Mouse (Mus musculus): ENCODE results near the gene Lrmda. TPM values are rescaled to one million over a fixed set of nuclear protein-coding genes. Genes with fewer than 3 reads are reported as not detected.

The Lrmda gene
- total RNA-seq, 2 experiments from 2014 or later, result 3.6 to 4.9 TPM

DNA sequence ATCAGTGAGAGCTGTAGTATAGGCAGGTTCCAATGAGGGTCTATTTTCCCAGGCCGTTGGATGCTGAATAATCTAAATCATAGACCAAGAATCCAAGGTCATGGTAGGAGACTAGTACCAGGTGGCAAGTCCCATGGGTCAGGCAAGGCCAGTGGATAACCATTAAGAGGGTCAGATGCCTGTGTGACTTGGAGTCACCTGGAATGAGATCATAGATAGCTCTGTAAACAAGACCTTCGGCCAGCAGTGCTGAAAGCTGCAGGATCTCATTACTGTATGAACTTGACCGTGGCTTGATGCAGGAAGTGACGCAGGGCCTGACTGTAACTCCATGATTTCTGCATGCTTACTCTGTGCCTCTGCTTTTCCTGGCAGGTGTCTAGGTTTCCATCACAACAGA, 402.2 kb downstream of the Lrmda start:
- no peak for DNase-seq

- no peak for DNase-seq
These were observed 405.6 kb downstream of the Lrmda start for GRCm38 (mm10) chr14:22425018-22425534.

- no peak for DNase-seq
These were observed 415.9 kb downstream of the Lrmda start for GRCm38 (mm10) chr14:22435441-22435840.

- no peak for DNase-seq
These were observed 416.4 kb downstream of the Lrmda start for GRCm38 (mm10) chr14:22435860-22436377.

DNA sequence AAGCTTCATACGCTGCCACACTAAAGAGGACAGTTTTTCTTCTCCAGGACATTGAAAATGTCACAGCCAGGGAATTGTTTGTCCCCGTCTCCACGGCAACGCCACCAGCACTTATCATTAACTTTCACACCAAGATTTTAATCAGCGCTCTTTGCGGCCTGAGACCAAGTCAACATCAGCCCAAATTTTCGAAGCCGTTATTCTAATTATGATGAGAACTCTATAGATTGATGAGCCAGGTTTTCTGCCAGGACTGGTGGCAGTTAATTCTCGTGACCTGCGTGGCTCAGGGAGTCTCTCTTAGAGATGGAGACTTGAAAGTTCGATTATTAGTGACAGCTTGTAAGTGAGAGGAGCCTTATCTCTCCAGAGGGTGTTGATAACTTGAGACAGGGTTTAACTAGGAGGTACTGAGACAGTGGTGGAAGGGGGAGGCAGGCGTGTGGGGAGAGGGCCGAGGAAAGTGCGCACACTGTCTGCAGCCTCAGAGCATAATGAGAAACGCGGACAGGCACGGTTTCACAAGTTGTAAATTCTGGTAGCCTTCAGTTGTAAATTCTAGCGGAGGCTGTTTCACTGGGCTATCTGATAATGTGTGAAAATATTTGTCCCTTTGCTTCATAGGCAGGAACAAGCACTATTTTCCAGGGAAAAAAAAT, 421.0 kb downstream of the Lrmda start:
- no peak for DNase-seq

GRCm38 (mm10) chr14:22441859-22442447, 422.4 kb downstream of the Lrmda start:
- DNase-seq, result no peak

DNA sequence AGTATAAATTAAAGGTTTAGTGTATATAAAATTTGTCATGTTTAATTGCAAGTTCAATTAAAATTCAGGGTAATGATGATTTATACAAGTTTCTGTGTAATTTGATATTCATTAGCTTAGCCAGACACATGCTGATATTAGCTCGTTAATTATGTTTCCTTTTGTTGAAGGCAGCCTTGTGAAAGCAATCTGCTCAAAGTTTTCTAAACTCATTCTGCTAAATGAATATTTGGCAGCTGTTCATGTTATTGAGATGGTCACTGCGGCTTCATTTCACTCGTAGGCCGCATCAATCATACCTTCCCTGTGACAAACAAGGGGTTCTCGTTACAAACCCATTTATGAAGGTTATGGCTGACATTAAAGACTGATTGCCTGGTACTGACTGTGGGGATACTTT, 423.2 kb downstream of the Lrmda start:
- DNase-seq, result no peak

GRCm38 (mm10) chr14:22444541-22444940, 425.0 kb downstream of the Lrmda start:
- DNase-seq, result no peak

- DNase-seq, result peak; percentile 53
These were observed 425.8 kb downstream of the Lrmda start for GRCm38 (mm10) chr14:22445161-22445821.

DNA sequence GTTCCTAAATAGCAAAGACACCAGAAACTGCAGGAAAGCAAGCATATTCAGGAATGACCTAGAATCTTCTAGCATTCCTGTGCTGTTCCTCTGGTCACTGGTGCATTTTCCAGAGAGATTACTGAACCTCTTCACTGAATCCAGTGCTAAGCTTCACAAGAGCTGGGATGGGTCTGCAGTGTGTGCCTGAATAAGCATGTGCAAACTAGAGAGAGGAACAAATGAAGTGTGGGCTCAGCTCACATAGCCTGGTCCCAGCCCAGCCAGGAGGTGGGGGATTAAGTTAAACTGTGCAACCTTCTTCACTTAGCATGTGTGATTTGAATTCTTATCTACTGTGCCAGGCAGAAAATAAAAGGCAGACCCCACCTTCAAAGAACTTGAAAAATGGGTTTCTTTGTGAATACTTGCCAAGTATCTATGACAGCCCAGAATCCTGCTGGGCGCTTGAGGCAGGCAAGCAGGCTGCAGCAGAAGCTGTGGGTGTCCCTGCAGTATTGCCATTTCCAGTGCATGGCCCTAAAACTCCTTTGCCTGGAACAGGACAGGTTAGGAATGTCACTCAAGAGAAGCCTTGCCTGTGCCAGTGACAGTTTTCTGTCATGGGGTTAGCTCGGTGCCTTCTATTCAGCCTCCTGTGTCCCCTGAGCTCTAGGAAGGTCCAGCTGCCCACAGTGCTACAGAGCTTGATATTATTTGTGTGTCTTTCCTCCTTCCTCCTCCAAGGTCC, 426.5 kb downstream of the Lrmda start:
- DNase-seq, result peak; percentile 4

GRCm38 (mm10) chr14:22451603-22452002, 432.1 kb downstream of the Lrmda start:
- DNase-seq, result no peak

DNA sequence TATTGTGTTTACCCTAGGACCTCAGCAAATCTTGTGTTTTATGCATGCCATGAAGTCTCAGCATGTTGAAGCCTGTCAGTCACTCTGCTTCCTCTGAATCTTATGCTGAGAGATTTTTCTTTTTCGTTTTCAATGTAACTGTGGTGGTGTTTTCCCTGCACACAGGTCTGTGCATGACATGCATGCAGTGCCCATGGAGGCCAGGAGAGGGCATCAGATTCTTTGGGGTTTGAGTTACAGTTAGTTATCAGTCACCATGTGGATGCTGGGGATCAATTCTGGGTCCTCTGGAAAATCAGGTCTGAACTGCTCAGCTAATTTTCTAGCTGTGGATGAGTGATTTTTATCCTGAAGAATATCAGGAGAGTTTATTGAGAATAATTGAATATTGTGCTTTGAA, 444.8 kb downstream of the Lrmda start:
- DNase-seq, result no peak

- DNase-seq, result no peak
These were observed 451.5 kb downstream of the Lrmda start for GRCm38 (mm10) chr14:22471041-22471440.

GRCm38 (mm10) chr14:22473451-22473850, 453.9 kb downstream of the Lrmda start:
- no peak for DNase-seq

- DNase-seq, result no peak
These were observed 454.5 kb downstream of the Lrmda start for GRCm38 (mm10) chr14:22473991-22474390.

DNA sequence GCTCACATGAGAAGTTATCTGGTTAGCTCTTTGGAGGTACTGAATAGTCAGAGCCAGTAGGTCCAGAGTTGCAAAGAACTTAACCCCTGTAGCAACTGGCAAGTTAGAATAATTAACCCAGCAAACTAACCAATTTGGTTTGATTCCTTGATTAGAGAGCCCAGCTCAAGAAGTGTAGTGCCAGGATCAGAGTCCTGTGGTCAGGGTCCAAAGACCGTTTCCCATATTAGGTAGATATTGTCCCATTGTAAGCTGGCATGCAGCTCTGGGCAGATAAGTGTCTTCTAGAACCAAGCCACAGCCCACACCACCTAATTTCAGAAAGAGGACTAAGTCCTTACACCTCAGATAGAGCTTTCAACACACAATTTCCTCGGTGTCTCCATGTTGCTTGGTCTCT, 473.8 kb downstream of the Lrmda start:
- no peak for DNase-seq

GRCm38 (mm10) chr14:22494290-22494689, 474.8 kb downstream of the Lrmda start:
- no peak for DNase-seq

DNA sequence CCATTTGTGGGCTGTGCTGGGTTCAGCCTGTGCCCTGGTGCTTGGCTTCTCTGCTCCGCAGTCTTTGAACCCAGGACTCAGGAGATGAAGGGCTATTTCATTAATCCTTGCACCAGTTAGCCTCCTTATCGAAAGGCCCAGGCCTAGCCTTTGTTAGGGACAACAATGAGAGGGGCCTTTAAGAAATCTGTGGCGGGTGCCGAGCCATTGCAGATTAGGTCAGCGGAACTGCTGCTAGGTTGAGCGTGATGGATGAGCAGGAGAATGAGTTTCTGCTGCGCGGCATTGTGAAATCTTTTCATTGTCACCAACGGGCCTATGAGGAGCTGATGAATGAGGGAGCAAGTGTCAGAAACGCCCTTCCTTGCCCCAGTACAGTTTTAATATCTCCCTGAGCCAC, 475.4 kb downstream of the Lrmda start:
- peak; percentile 12 for DNase-seq

DNA sequence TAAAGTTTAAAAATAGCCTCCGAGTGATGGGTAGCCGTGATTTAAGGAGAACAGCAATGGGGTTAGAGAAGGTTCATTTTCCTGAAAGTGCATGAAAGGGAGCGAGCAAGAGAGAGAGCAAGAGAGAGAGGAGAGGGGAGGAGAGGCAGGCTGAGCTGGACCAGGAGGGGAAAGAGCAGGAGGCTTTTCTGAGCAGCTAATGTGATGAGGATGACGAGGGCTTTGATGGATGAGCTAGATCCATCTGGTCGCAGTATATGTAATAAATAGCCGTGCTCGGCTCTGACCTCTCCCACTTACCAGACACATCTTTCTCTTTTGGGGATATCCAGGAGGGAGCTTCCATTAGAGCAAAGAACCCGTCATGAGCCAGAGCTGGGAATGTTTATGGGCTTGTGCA, 475.8 kb downstream of the Lrmda start:
- DNase-seq, result no peak

DNA sequence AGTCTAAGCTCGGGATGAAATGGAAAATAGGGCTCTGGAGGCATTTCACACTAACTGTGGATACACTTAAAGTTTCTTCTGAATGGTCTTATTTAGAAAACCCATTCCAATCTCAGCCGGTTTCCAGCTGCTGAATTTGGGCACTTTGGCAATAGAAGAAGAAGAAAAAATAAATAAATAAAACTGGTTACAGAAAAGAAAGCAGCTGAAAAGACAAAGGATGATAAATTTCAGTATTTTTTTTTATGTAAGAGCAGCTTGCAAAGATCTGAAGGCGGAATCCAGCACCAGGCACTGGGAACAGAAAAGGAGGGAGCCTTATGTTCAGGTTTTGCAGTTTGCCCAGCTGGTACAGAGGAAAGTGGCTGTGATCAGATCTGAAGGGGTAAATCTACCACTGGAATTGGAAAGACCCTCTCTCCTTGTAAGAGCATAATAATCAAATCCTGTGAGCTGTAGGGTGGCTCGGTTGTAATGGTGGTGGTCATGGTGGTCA, 478.2 kb downstream of the Lrmda start:
- DNase-seq, result no peak

- no peak for DNase-seq
These were observed 490.4 kb downstream of the Lrmda start for GRCm38 (mm10) chr14:22509747-22510530.

DNA sequence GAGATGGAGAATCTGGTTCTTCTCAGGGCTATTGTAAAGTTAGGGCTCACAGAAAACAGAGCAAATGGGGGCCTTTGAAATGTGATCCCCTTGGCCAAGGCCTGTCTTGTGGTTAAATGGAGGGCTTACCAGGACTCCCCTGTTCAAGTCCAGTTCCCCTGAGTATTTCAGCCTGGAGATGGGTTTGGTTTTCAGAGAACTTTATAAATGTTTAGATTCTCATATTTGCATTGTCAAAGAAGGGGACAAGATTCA, 490.9 kb downstream of the Lrmda start:
- DNase-seq, result no peak

Measured in adrenal gland, postnatal 10 days (tissue).